Mouse (Mus musculus) intestine, embryonic 15.5 days (tissue): ENCODE measurements around the gene Carm1. TPM values are rescaled to one million over a fixed set of nuclear protein-coding genes. Genes with fewer than 3 reads are reported as not detected.
"Not testable (repeated sequence)": the region's sequence is repeated elsewhere in the genome, so short reads cannot be mapped to it uniquely, and the experiment has no call there.

Experiments used
- ATAC-seq: fragments of 200-750 bp; cut with Nextera tagmentation; 2 replicates; pipeline ENCODE4 v1.8.0; 2017; ENCODE audit warnings: moderate TSS enrichment, moderate library complexity
- H3K27ac ChIP-seq: fragments of 300-500 bp; sonication (generic); 2 replicates; pipeline ENCODE4 v1.5.1; 2015; ENCODE audit warnings: mild to moderate bottlenecking, inconsistent platforms
- H3K27me3 ChIP-seq: fragments of 300-500 bp; sonication (generic); replicated peaks from 2 replicates; pipeline ENCODE4 v1.6.1; 2015; ENCODE audit warnings: inconsistent platforms
- H3K36me3 ChIP-seq: fragments of 300-500 bp; sonication (generic); 2 replicates; pipeline ENCODE4 v1.6.1; 2015; ENCODE audit warnings: inconsistent platforms
- H3K4me1 ChIP-seq: fragments of 300-500 bp; sonication (generic); replicated peaks from 2 replicates; pipeline ENCODE4 v1.6.1; 2015; ENCODE audit warnings: inconsistent platforms
- H3K4me2 ChIP-seq: fragments of 300-500 bp; sonication (generic); replicated peaks from 2 replicates; pipeline ENCODE4 v1.6.1; 2015; ENCODE audit warnings: mild to moderate bottlenecking, inconsistent platforms
- H3K4me3 ChIP-seq: fragments of 300-500 bp; sonication (generic); replicated peaks from 2 replicates; pipeline ENCODE4 v1.5.1; 2015; ENCODE audit warnings: inconsistent platforms
- H3K9ac ChIP-seq: fragments of 300-500 bp; sonication (generic); 2 replicates; pipeline ENCODE4 v1.6.1; 2015; ENCODE audit warnings: inconsistent platforms
- H3K9me3 ChIP-seq: fragments of 300-500 bp; sonication (generic); 2 replicates; pipeline ENCODE4 v1.6.1; 2016; ENCODE audit warnings: inconsistent platforms
- WGBS: fragments of 180-500 bp; shearing (Covaris S2); methylation state at CpG from one replicate; pipeline ENCODE4 v1.1.7; 2015; 5-methylcytosine and 5-hydroxymethylcytosine counted together
- polyA plus RNA-seq: library from polyadenylated mRNA; unstranded; fragments of >200 nt; fragmentation: Nextera tagmentation; extraction: Ambion mirVana; gene quantifications from 2 replicates; pipeline ENCODE4 v1.2.1, GENCODE M21; 2015

Gene Carm1
- polyA plus RNA-seq, 1 experiment from 2014 or later = 41.4 TPM

GRCm38 (mm10) chr9:21517947-21518495 lies 28.7 kb upstream of the Carm1 start:
- Histone ChIP-seq H3K4me1 (0 out of 2 replicates have a peak, but pooled peaks cover 5% of the 10 kb centered on the region), H3K9ac (no peak overlapping the region), H3K36me3 (no peaks in the 10 kb centered on the region), H3K9me3 (0 out of 2 replicates have a peak, but pooled peaks cover 2% of the 10 kb centered on the region), H3K27me3 (no peaks in the 10 kb centered on the region), H3K27ac (no peak overlapping the region), H3K4me2 (no peak overlapping the region), H3K4me3 (no peak overlapping the region)
- 70% methylated on average over 6 of the region's 6 CpGs for WGBS
- no peak for ATAC-seq

DNA sequence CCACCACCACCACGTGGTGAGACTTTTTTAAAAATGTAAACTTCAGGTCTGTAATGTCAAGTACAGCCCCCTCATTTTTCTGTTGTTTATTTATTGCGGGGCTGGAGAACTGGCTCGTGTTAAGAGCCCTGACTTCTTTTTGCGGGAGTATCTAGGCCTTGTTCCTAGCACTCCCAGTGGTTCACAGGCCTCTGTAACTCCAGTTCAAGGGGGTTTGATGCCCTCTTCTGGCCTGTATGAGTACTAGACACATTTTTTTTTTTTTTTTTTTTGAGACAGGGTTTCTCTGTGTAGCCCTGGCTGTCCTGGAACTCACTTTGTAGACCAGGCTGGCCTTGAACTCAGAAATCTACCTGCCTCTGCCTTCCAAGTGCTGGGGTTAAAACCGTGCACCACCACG lies 28.0 kb upstream of the Carm1 start:
- not testable (repeated sequence) for H3K9ac ChIP-seq, H3K36me3 ChIP-seq, H3K4me2 ChIP-seq, ATAC-seq, H3K27ac ChIP-seq, H3K4me1 ChIP-seq, H3K27me3 ChIP-seq, H3K4me3 ChIP-seq, H3K9me3 ChIP-seq
- WGBS = 82% methylated on average over 6 of the region's 6 CpGs

DNA sequence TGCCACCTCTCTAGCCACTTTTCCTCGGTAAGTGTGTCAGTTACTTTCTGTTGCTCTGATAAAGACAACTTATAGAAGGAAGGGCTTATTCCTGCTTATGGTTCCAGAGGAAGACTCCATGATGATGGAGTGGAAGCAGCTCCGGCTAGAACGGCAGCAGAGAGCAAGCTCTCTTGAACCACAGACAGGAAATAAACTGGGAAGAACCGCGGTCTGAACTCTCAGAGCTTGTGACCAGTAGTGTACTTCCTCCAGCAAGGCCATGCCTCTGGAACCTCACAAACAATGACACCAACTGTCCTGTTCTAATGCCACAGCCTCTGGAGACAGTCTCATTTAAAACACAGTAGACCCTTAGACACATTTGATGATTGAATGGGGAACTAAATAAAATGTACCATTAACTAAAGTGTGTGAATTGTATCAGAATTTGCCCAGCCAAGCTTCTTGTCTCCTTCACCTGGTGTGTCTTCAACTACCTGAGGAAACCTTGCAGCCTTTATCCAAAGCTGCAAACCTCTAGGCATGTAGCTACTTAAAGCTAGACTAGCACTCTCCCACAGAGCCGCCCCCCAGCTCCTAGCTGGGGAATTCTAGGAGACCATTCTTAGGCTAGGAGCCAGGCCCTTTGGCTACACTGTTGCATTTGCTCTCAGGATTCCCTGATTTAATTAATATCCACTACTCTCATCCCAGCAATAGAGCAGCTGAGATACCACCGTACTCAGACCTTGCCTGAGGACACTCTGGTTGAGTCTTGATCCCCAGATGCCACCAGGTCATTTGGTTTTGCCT lies 21.4 kb upstream of the Carm1 start:
- H3K27me3 ChIP-seq = no peaks in the 10 kb centered on the region
- no peaks in the 10 kb centered on the region for H3K36me3 ChIP-seq
- H3K4me3 ChIP-seq = no peak overlapping the region
- H3K27ac ChIP-seq = no peak overlapping the region
- no peak overlapping the region for H3K9ac ChIP-seq
- H3K4me2 ChIP-seq = no peak overlapping the region
- no peaks in the 10 kb centered on the region for H3K4me1 ChIP-seq
- ATAC-seq = no peak
- H3K9me3 ChIP-seq = no peaks in the 10 kb centered on the region
- 74% methylated on average over 7 of the region's 7 CpGs for WGBS

- Histone ChIP-seq H3K4me3 (no peak within 1 kb of the TSS), H3K27ac (no peak within 1 kb of the TSS), H3K36me3 (no peaks in the 10 kb centered on the region), H3K4me1 (no peaks in the 10 kb centered on the region), H3K9ac (no peak within 1 kb of the TSS), H3K9me3 (no peaks in the 10 kb centered on the region), H3K27me3 (no peaks in the 10 kb centered on the region), H3K4me2 (no peak within 1 kb of the TSS)
- ATAC-seq = no peak
- 63% methylated on average over 14 of the region's 14 CpGs for WGBS
These were observed 20.6 kb upstream of the Carm1 start, which contains the start of gene AB124611 for GRCm38 (mm10) chr9:21525937-21526633. TSS of gene AB124611 (plus strand) at chr9:21526176.

DNA sequence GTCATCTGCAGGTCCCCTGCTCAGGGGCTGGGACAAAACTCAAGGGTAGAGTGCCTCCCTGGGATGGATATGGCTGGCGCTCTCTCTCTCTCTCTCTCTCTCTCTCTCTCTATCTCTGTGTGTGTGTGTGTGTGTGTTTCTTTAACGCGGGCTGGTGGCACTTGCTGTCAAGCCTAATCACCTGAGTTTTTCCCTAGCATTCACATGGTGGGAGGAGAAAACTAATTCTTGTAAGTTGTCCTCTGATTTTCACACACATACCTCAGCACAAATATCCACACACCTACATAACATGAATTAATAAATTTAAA lies 20.1 kb upstream of the Carm1 start:
- Histone ChIP-seq H3K4me1 (no peaks in the 10 kb centered on the region), H3K27ac (no peak overlapping the region), H3K4me2 (no peak overlapping the region), H3K4me3 (no peak overlapping the region), H3K36me3 (no peaks in the 10 kb centered on the region), H3K9ac (no peak overlapping the region), H3K27me3 (no peaks in the 10 kb centered on the region), H3K9me3 (no peaks in the 10 kb centered on the region)
- ATAC-seq = no peak
- 58% methylated on average over 3 of the region's 3 CpGs for WGBS

DNA sequence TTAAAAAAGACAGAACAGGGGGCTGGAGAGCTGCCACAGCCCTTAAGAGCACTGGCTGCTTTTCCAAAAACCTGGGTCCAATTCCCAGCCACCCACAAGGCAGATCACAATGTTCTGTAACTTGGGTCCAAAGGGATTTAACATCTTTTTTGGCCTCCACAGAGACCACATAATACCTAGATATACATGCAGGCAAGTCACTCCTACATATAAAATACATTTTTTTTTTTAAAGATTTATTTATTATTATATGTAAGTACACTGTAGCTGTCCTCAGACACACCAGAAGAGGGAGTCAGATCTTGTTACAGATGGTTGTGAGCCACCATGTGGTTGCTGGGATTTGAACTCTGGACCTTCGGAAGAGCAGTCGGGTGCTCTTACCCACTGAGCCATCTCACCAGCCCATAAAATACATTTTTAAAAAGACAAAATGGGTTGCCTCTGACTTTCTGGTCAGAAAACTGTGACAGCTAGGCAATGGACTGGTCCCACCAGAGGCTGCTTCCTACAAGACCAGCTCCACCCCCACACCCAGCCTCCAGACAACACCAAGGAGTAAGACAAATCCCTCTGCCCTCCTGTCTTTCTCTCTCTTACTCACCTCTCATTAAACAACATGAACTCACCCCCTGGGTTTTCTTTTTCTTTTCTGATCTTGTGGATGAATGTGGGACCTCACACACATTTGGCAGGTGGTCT lies 19.4 kb upstream of the Carm1 start:
- H3K9ac ChIP-seq = no peak overlapping the region
- WGBS = 90% methylated on average over 2 of the region's 2 CpGs
- no peaks in the 10 kb centered on the region for H3K27me3 ChIP-seq
- no peaks in the 10 kb centered on the region for H3K36me3 ChIP-seq
- H3K4me2 ChIP-seq = no peak overlapping the region
- H3K4me3 ChIP-seq = no peak overlapping the region
- ATAC-seq = no peak
- H3K9me3 ChIP-seq = no peaks in the 10 kb centered on the region
- no peak overlapping the region for H3K27ac ChIP-seq
- no peaks in the 10 kb centered on the region for H3K4me1 ChIP-seq

- Histone ChIP-seq H3K4me3 (no peak overlapping the region), H3K27ac (no peak overlapping the region), H3K9me3 (no peaks in the 10 kb centered on the region), H3K4me2 (no peak overlapping the region), H3K27me3 (no peaks in the 10 kb centered on the region), H3K9ac (no peak overlapping the region), H3K36me3 (no peaks in the 10 kb centered on the region), H3K4me1 (no peaks in the 10 kb centered on the region)
- ATAC-seq = no peak
- 66% methylated on average over 1 of the region's 1 CpGs for WGBS
These were observed 18.8 kb upstream of the Carm1 start for GRCm38 (mm10) chr9:21527917-21528324.

DNA sequence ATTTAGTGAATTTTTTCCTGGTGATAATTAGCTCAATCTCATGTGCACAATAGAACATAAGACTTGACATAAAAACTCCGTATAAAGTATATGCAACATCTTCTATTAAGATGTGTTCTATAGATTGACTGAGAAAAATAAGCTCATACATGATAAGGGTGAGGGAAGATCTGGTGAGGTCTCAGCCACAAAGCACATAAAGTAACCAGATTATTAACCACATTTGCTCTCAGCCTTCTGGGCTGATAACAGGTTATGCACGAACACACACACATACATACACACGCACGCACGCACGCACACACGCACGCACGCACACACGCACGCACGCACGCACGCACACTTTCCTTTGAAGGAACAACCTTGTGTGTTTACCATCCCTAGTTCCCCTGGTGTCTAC lies 10.2 kb upstream of the Carm1 start:
- H3K9me3 ChIP-seq = no peaks in the 10 kb centered on the region

GRCm38 (mm10) chr9:21537009-21537408 lies 9.7 kb upstream of the Carm1 start:
- Histone ChIP-seq H3K4me3 (no peak overlapping the region), H3K27me3 (no peaks in the 10 kb centered on the region), H3K9ac (no peak overlapping the region), H3K4me1 (no peaks in the 10 kb centered on the region), H3K4me2 (no peak overlapping the region), H3K9me3 (no peaks in the 10 kb centered on the region), H3K36me3 (no peaks in the 10 kb centered on the region), H3K27ac (no peak overlapping the region)
- 78% methylated on average over 4 of the region's 4 CpGs for WGBS
- ATAC-seq = no peak

More for the DNA sequence above, 10.2 kb upstream of the Carm1 start:
- Histone ChIP-seq H3K4me1 (no peaks in the 10 kb centered on the region), H3K9ac (no peak overlapping the region), H3K36me3 (no peaks in the 10 kb centered on the region), H3K27ac (no peak overlapping the region), H3K4me2 (no peak overlapping the region), H3K27me3 (no peaks in the 10 kb centered on the region), H3K4me3 (no peak overlapping the region)
- 94% methylated on average over 14 of the region's 14 CpGs for WGBS
- ATAC-seq = no peak

GRCm38 (mm10) chr9:21539981-21540753 lies 6.5 kb upstream of the Carm1 start:
- 72% methylated on average over 7 of the region's 7 CpGs for WGBS
- peaks cover 6% of the 10 kb centered on the region for H3K4me1 ChIP-seq
- ATAC-seq = no peak
- no peak overlapping the region for H3K9ac ChIP-seq
- H3K4me3 ChIP-seq = no peak overlapping the region
- H3K27ac ChIP-seq = no peak overlapping the region
- H3K27me3 ChIP-seq = no peaks in the 10 kb centered on the region
- no peaks in the 10 kb centered on the region for H3K36me3 ChIP-seq
- H3K4me2 ChIP-seq = no peak overlapping the region
- no peaks in the 10 kb centered on the region for H3K9me3 ChIP-seq

DNA sequence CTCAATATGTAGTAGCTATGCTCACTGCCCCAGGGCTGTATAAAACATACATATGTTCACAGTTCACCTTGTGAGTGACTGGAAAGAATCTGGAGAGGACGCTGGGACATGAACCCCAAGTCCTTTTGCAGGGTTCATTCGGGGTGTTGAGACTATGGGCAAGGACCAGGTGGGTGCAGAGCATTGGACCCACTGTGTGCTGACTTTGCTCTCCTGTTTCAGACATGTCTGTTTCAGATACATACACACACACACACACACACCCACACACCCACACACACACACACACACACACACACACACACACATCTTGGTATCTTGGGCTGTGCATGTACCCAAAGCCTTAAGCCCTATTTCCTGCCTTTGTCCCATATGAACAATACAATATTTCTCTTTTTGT lies 4.7 kb upstream of the Carm1 start:
- ATAC-seq, H3K4me2 ChIP-seq, H3K9ac ChIP-seq, H3K9me3 ChIP-seq, H3K4me3 ChIP-seq, H3K27me3 ChIP-seq, H3K4me1 ChIP-seq, H3K36me3 ChIP-seq, H3K27ac ChIP-seq: not testable (repeated sequence)
- 93% methylated on average over 2 of the region's 2 CpGs for WGBS
